ENCODE assay signal across 22 mouse cellular contexts in genomic region chr7:120174723-120175504, GRCm38 (mm10). TPM values are rescaled to one million over a fixed set of nuclear protein-coding genes. Genes with fewer than 3 reads are reported as not detected.
A peak's percentile ranks its signal among the peaks of the same experiment; 100 is the strongest.
DNase-seq lines count a peak whose midpoint lies in the region; ATAC-seq and TF ChIP-seq lines count a peak whose summit lies in the region.
"Had no signal": no experiment of that assay in that cellular context is flagged by ENCODE, and none has a peak within 500 bp of the region (broad histone marks: within the 10 kb centered on the region; RNA-seq: fewer than 3 reads in every experiment).

No protein-coding gene starts in this region.

- no peak for TF ChIP-seq POLR2A in cortical plate, adult 2 months (IDR thresholded peaks at IDR 0.05; ENCODE audit: extremely low read depth, insufficient read depth, low read length)

- no peaks in the 10 kb centered on the region for H3K36me3 ChIP-seq in kidney, embryonic 15.5 days
- H3K36me3 ChIP-seq in liver, embryonic 11.5 days (ENCODE audit: control insufficient read depth, insufficient read depth, low read length): no peaks in the 10 kb centered on the region
- H3K36me3 ChIP-seq in stomach, embryonic 15.5 days: no peaks in the 10 kb centered on the region
- no peaks in the 10 kb centered on the region for H3K36me3 ChIP-seq in limb, embryonic 10.5 days
- H3K36me3 ChIP-seq: embryonic facial prominence, embryonic 12.5 days; hindbrain, embryonic 13.5 days had no signal

- no peak overlapping the region for H3K27ac ChIP-seq in kidney, embryonic 15.5 days
- 0 out of 2 replicates have a peak overlapping the region, but pooled peaks have one; percentile 25 for H3K27ac ChIP-seq in cortical plate, adult 2 months (ENCODE audit: insufficient read depth, low read length)
- no peak overlapping the region for H3K27ac ChIP-seq in liver, embryonic 11.5 days (ENCODE audit: low read depth, low read length)
- H3K27ac ChIP-seq in stomach, embryonic 15.5 days: no peak overlapping the region
- no peak overlapping the region for H3K27ac ChIP-seq in limb, embryonic 10.5 days
- H3K27ac ChIP-seq: embryonic facial prominence, embryonic 12.5 days; hindbrain, embryonic 13.5 days had no signal

- TF ChIP-seq CTCF in cortical plate, adult 2 months (IDR thresholded peaks at IDR 0.05; ENCODE audit: extremely low read depth, insufficient read depth, low read length): no peak

- no peaks in the 10 kb centered on the region for H3K4me1 ChIP-seq in kidney, embryonic 15.5 days
- no peaks in the 10 kb centered on the region; the same call in 1 of the 2 replicates for H3K4me1 ChIP-seq in cortical plate, adult 2 months (ENCODE audit: control insufficient read depth, insufficient read depth, low read length)
- H3K4me1 ChIP-seq in liver, embryonic 11.5 days (replicated peaks; ENCODE audit: control insufficient read depth, insufficient read depth, low read length): no peaks in the 10 kb centered on the region
- H3K4me1 ChIP-seq in stomach, embryonic 15.5 days: no peaks in the 10 kb centered on the region
- no peaks in the 10 kb centered on the region for H3K4me1 ChIP-seq in limb, embryonic 10.5 days
- H3K4me1 ChIP-seq: embryonic facial prominence, embryonic 12.5 days; hindbrain, embryonic 13.5 days had no signal

- no peaks in the 10 kb centered on the region for H3K27me3 ChIP-seq in kidney, embryonic 15.5 days
- no peaks in the 10 kb centered on the region for H3K27me3 ChIP-seq in liver, embryonic 11.5 days (replicated peaks; ENCODE audit: control insufficient read depth, insufficient read depth, low read length)
- no peaks in the 10 kb centered on the region for H3K27me3 ChIP-seq in stomach, embryonic 15.5 days (replicated peaks)
- no peaks in the 10 kb centered on the region for H3K27me3 ChIP-seq in limb, embryonic 10.5 days (ENCODE audit: low read depth, poor library complexity, severe bottlenecking)
- H3K27me3 ChIP-seq: embryonic facial prominence, embryonic 12.5 days; hindbrain, embryonic 13.5 days had no signal

- no peak overlapping the region for H3K9ac ChIP-seq in kidney, embryonic 15.5 days
- no peak overlapping the region for H3K9ac ChIP-seq in liver, embryonic 11.5 days (ENCODE audit: low read depth, low read length)
- H3K9ac ChIP-seq in stomach, embryonic 15.5 days: no peak overlapping the region
- H3K9ac ChIP-seq: embryonic facial prominence, embryonic 12.5 days; hindbrain, embryonic 13.5 days had no signal

- H3K9me3 ChIP-seq in kidney, embryonic 15.5 days (replicated peaks): no peaks in the 10 kb centered on the region
- H3K9me3 ChIP-seq in liver, embryonic 11.5 days (ENCODE audit: control insufficient read depth, low read length): no peaks in the 10 kb centered on the region
- H3K9me3 ChIP-seq in stomach, embryonic 15.5 days: no peaks in the 10 kb centered on the region
- H3K9me3 ChIP-seq in limb, embryonic 10.5 days (replicated peaks): no peaks in the 10 kb centered on the region
- H3K9me3 ChIP-seq: embryonic facial prominence, embryonic 12.5 days; hindbrain, embryonic 13.5 days had no signal

- no peak for ATAC-seq in kidney, embryonic 15.5 days (replicated peaks; ENCODE audit: low FRiP score)
- no peak for ATAC-seq in liver, embryonic 11.5 days (replicated peaks; ENCODE audit: low FRiP score)
- ATAC-seq in stomach, embryonic 15.5 days (ENCODE audit: insufficient read depth, low FRiP score, low read depth): 0 out of 2 replicates have a peak, but pooled peaks have one; percentile 14
- ATAC-seq: midbrain, embryonic 16.5 days had no signal

- WGBS in kidney, embryonic 15.5 days: 76% methylated on average over 11 of the region's 11 CpGs
- WGBS in liver, embryonic 11.5 days: 73% methylated on average over 11 of the region's 11 CpGs
- 70% methylated on average over 11 of the region's 11 CpGs for WGBS in stomach, embryonic 15.5 days
- 85% methylated on average over 11 of the region's 11 CpGs for WGBS in limb, embryonic 10.5 days

- no peak for DNase-seq in kidney, postnatal 14 days
- DNase-seq in liver, embryonic 11.5 days (ENCODE audit: low spot score): no peak
- DNase-seq in limb, embryonic 10.5 days (ENCODE audit: low spot score): no peak
- DNase-seq in gastrocnemius, adult 8-10 months (ENCODE audit: low spot score in 2 of 2): no peak
- DNase-seq: adrenal gland, adult 8-10 months; B cell, adult 2 months; cerebellum, adult 2 months; gastrocnemius, postnatal 25 days; kidney, adult 8-10 months; lung, adult 18-20 months; spleen, adult 18-20 months; thymus, postnatal 36 days had no signal

- H3K4me3 ChIP-seq in kidney, embryonic 15.5 days (replicated peaks): peak overlapping the region; percentile 24
- no peak overlapping the region for H3K4me3 ChIP-seq in cortical plate, adult 2 months (ENCODE audit: insufficient read depth, low read length)
- peak overlapping the region; percentile 31; the same call in 1 of the 2 replicates for H3K4me3 ChIP-seq in liver, embryonic 11.5 days (ENCODE audit: low read depth, low read length)
- no peak overlapping the region; the same call in 1 of the 2 replicates for H3K4me3 ChIP-seq in stomach, embryonic 15.5 days (replicated peaks)
- no peak overlapping the region for H3K4me3 ChIP-seq in limb, embryonic 10.5 days
- H3K4me3 ChIP-seq: embryonic facial prominence, embryonic 12.5 days; hindbrain, embryonic 13.5 days had no signal

- H3K4me2 ChIP-seq in kidney, embryonic 15.5 days: peak overlapping the region; percentile 12; the same call in 1 of the 2 replicates
- peak overlapping the region; percentile 49 for H3K4me2 ChIP-seq in liver, embryonic 11.5 days
- H3K4me2 ChIP-seq in stomach, embryonic 15.5 days: no peak overlapping the region; the same call in 1 of the 2 replicates
- H3K4me2 ChIP-seq: embryonic facial prominence, embryonic 12.5 days; hindbrain, embryonic 13.5 days had no signal

RNA-seq across cellular contexts. Expression of gene Anks4b, which starts 1.3 kb away (rescaled TPM):
- polyA plus RNA-seq in kidney, embryonic 15.5 days (2015; fragmentation: Nextera tagmentation; extraction: Ambion mirVana): 3.0 and 3.1 TPM in 2 replicates
- 0.04 and 0.17 TPM in 2 replicates for polyA plus RNA-seq in cortical plate, adult 2 months (2012; rRNA removed)
- polyA plus RNA-seq in liver, embryonic 11.5 days (2014; fragmentation: Nextera tagmentation; extraction: Ambion mirVana): 1.2 and 1.9 TPM in 2 replicates
- polyA plus RNA-seq in stomach, embryonic 15.5 days (2015; fragmentation: Nextera tagmentation; extraction: Ambion mirVana): 2.7 and 3.2 TPM in 2 replicates
- not detected in 2 replicates for polyA plus RNA-seq in limb, embryonic 10.5 days (2016; fragmentation: Nextera tagmentation; extraction: Ambion mirVana)
- total RNA-seq in gastrocnemius, adult 8-10 months (2022): under 1 TPM in 2 of 4 experiments, not detected in 2; 0.11 to 0.18 TPM
- total RNA-seq: megakaryocyte-erythroid progenitor cell, adult 5-6 weeks had no signal
- polyA plus RNA-seq: cerebellum, adult 2 months; heart, postnatal 0 days; hindbrain, embryonic 13.5 days; midbrain, embryonic 16.5 days; stomach, embryonic 14.5 days had no signal

RNA-seq across cellular contexts. Expression of gene Crym, which starts 27.0 kb away (rescaled TPM):
- 72.5 and 76.1 TPM in 2 replicates for polyA plus RNA-seq in kidney, embryonic 15.5 days (2015; fragmentation: Nextera tagmentation; extraction: Ambion mirVana)
- 66.2 and 71.7 TPM in 2 replicates for polyA plus RNA-seq in cortical plate, adult 2 months (2012; rRNA removed)
- polyA plus RNA-seq in liver, embryonic 11.5 days (2014; fragmentation: Nextera tagmentation; extraction: Ambion mirVana): 1.7 and 2.6 TPM in 2 replicates
- polyA plus RNA-seq in stomach, embryonic 15.5 days (2015; fragmentation: Nextera tagmentation; extraction: Ambion mirVana): 5.2 and 6.7 TPM in 2 replicates
- polyA plus RNA-seq in limb, embryonic 10.5 days (2016; fragmentation: Nextera tagmentation; extraction: Ambion mirVana): 10.0 and 11.9 TPM in 2 replicates
- total RNA-seq in gastrocnemius, adult 8-10 months (2022): 1 to 10 TPM; 2.8 to 4.6 (median 3.7) TPM
- total RNA-seq: megakaryocyte-erythroid progenitor cell, adult 5-6 weeks had no signal

RNA-seq across cellular contexts. Expression of gene Abca14, which starts 28.8 kb away (rescaled TPM):
- polyA plus RNA-seq in kidney, embryonic 15.5 days (2015; fragmentation: Nextera tagmentation; extraction: Ambion mirVana): 0.22 TPM in 1 of 2 replicates, not detected in the other
- polyA plus RNA-seq in cortical plate, adult 2 months (2012; rRNA removed): not detected in 2 replicates
- 0.03 TPM in 1 of 2 replicates, not detected in the other for polyA plus RNA-seq in liver, embryonic 11.5 days (2014; fragmentation: Nextera tagmentation; extraction: Ambion mirVana)
- not detected in 2 replicates for polyA plus RNA-seq in stomach, embryonic 15.5 days (2015; fragmentation: Nextera tagmentation; extraction: Ambion mirVana)
- not detected in 2 replicates for polyA plus RNA-seq in limb, embryonic 10.5 days (2016; fragmentation: Nextera tagmentation; extraction: Ambion mirVana)
- not detected for total RNA-seq in gastrocnemius, adult 8-10 months (2022)
- total RNA-seq: gastrocnemius, postnatal 25 days; left cerebral cortex, postnatal 25 days; megakaryocyte-erythroid progenitor cell, adult 5-6 weeks had no signal
- polyA plus RNA-seq: cerebellum, adult 2 months; embryonic facial prominence, embryonic 12.5 days; heart, postnatal 0 days; hindbrain, embryonic 13.5 days; midbrain, embryonic 16.5 days; stomach, embryonic 14.5 days had no signal

RNA-seq across cellular contexts. Expression of gene Zp2, which starts 29.8 kb away (rescaled TPM):
- 0.17 and 0.19 TPM in 2 replicates for polyA plus RNA-seq in kidney, embryonic 15.5 days (2015; fragmentation: Nextera tagmentation; extraction: Ambion mirVana)
- 0.28 and 0.38 TPM in 2 replicates for polyA plus RNA-seq in cortical plate, adult 2 months (2012; rRNA removed)
- not detected in 2 replicates for polyA plus RNA-seq in liver, embryonic 11.5 days (2014; fragmentation: Nextera tagmentation; extraction: Ambion mirVana)
- polyA plus RNA-seq in stomach, embryonic 15.5 days (2015; fragmentation: Nextera tagmentation; extraction: Ambion mirVana): 0.15 TPM in 1 of 2 replicates, not detected in the other
- polyA plus RNA-seq in limb, embryonic 10.5 days (2016; fragmentation: Nextera tagmentation; extraction: Ambion mirVana): not detected in 2 replicates
- under 1 TPM in 3 of 4 experiments, not detected in 1; 0.20 to 0.31 (median 0.29) TPM for total RNA-seq in gastrocnemius, adult 8-10 months (2022)
- total RNA-seq: adrenal gland, adult 8-10 months; left cerebral cortex, postnatal 25 days; megakaryocyte-erythroid progenitor cell, adult 5-6 weeks had no signal
- polyA plus RNA-seq: cerebellum, adult 2 months; embryonic facial prominence, embryonic 12.5 days; hindbrain, embryonic 13.5 days; midbrain, embryonic 16.5 days; stomach, embryonic 14.5 days had no signal

Comparison
In these comparisons a context has a peak if more than half of its experiments do, and no peak if none do; other contexts are left out.
1. H3K4me3 ChIP-seq: peak in kidney, embryonic 15.5 days (single experiment) and liver, embryonic 11.5 days (single experiment); none in cortical plate, adult 2 months (single experiment), stomach, embryonic 15.5 days (single experiment) and limb, embryonic 10.5 days (single experiment).